In the genomic region with DNA sequence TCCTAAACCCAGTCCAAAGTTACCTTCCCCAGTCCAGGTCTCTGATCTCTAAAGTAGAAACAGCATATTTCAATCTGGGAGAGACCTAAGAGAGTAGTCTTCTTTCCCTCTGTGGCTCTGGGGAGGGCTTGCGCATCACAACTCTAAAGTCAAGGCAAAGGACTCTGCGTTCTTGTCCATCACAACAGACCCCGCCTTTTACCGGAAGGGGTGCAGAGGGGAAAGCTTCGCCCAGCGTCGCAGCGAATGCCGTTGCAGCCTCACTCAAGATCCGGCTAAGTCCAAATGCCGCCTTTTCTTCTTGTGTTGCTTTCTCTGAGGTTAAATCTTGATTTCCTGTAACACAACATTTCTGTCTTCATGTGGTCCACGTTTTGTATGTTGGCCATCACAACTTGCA, we compare ENCODE assay signal across 19 mouse cellular contexts. TPM values are rescaled to one million over a fixed set of nuclear protein-coding genes. Genes with fewer than 3 reads are reported as not detected.
DNase-seq lines count a peak whose midpoint lies in the region; TF ChIP-seq lines count a peak whose summit lies in the region.
"Had no signal": no experiment of that assay in that cellular context is flagged by ENCODE, and none has a peak within 500 bp of the region (broad histone marks: within the 10 kb centered on the region; RNA-seq: fewer than 3 reads in every experiment).

No protein-coding gene starts in this region.

- no peaks in the 10 kb centered on the region; the same call in 1 of the 2 replicates for H3K4me1 ChIP-seq in testis, adult 2 months (ENCODE audit: control insufficient read depth, insufficient read depth, low read length)
- H3K4me1 ChIP-seq: embryonic facial prominence, embryonic 10.5 days; embryonic facial prominence, embryonic 12.5 days; forebrain, embryonic 15.5 days had no signal

- TF ChIP-seq CTCF in testis, adult 2 months (IDR thresholded peaks at IDR 0.05; ENCODE audit: control insufficient read depth, insufficient read depth, insufficient replicate concordance, low read depth, low read length) = no peak

- TF ChIP-seq POLR2A in testis, adult 2 months (IDR thresholded peaks at IDR 0.05; ENCODE audit: control insufficient read depth, low read depth, low read length) = no peak; the same call in 1 of the 2 replicates

- H3K27ac ChIP-seq in testis, adult 2 months (ENCODE audit: control insufficient read depth, insufficient read depth, low read depth, low read length) = no peak overlapping the region
- H3K27ac ChIP-seq: embryonic facial prominence, embryonic 10.5 days; embryonic facial prominence, embryonic 12.5 days; forebrain, embryonic 13.5 days; forebrain, embryonic 15.5 days had no signal

- no peaks in the 10 kb centered on the region for H3K36me3 ChIP-seq in testis, adult 2 months (ENCODE audit: control insufficient read depth, insufficient read depth, low read length)
- H3K36me3 ChIP-seq: embryonic facial prominence, embryonic 10.5 days; embryonic facial prominence, embryonic 12.5 days; forebrain, embryonic 15.5 days; G1E had no signal

- H3K27me3 ChIP-seq in testis, adult 2 months (ENCODE audit: control insufficient read depth, insufficient read depth, low read length) = no peaks in the 10 kb centered on the region
- H3K27me3 ChIP-seq: embryonic facial prominence, embryonic 12.5 days; forebrain, embryonic 13.5 days; forebrain, embryonic 15.5 days had no signal

- peak overlapping the region; percentile 67 for H3K4me3 ChIP-seq in testis, adult 2 months (ENCODE audit: control insufficient read depth, low read depth, low read length)
- H3K4me3 ChIP-seq: embryonic facial prominence, embryonic 10.5 days; embryonic facial prominence, embryonic 12.5 days; forebrain, embryonic 13.5 days; forebrain, embryonic 15.5 days had no signal

- DNase-seq in testis, postnatal 14 days (ENCODE audit: low spot score) = no peak
- DNase-seq in ES-CJ7 (ENCODE audit: low read depth, low spot score) (peak; percentile 50), R1 (ENCODE audit: low read depth, low spot score) (peak; percentile 65)
- DNase-seq in frontal cortex, postnatal 14 days (ENCODE audit: low spot score in 2 of 2) = no peak
- DNase-seq in cerebellum, adult 11-12 months = no peak
- no peak for DNase-seq in kidney, postnatal 36 days
- DNase-seq: adrenal gland, adult 8-10 months; adrenal gland, postnatal 14 days; adrenal gland, postnatal 36 days; cerebellum, adult 18-20 months; cerebellum, adult 9-10 months; cerebellum, postnatal 10 days; forebrain, postnatal 0 days had no signal

RNA-seq across cellular contexts. Expression of a gene that starts 41.5 kb away (rescaled TPM):
- polyA plus RNA-seq in testis, adult 2 months (2012; rRNA removed) = 2.7 and 3.5 TPM in 2 replicates

RNA-seq across cellular contexts. Expression of a gene that starts 41.8 kb away (rescaled TPM):
- 5.7 and 7.0 TPM in 2 replicates for polyA plus RNA-seq in testis, adult 2 months (2012; rRNA removed)

Comparison
In these comparisons a context has a peak if more than half of its experiments do, and no peak if none do; other contexts are left out.
1. DNase-seq: peak in ES-CJ7 (single experiment) and R1 (single experiment); none in testis, postnatal 14 days (single experiment), frontal cortex, postnatal 14 days (0 of 2), cerebellum, adult 11-12 months (single experiment) and kidney, postnatal 36 days (0 of 2).